Mouse (Mus musculus) common myeloid progenitor, adult 5-6 weeks (primary cell): Measurements from ENCODE around the gene Tnnt1. TPM values are rescaled to one million over a fixed set of nuclear protein-coding genes. Genes with fewer than 3 reads are reported as not detected.

Experiments used
- ATAC-seq: replicated peaks from 2 replicates; pipeline ENCODE4 v1.8.0; 2016; ENCODE audit warnings: low read depth, mild to moderate bottlenecking, moderate TSS enrichment, inconsistent platforms; ENCODE audit not compliant: poor library complexity, severe bottlenecking
- total RNA-seq: library from RNA; stranded (forward); fragments of 200-1000, 187-1606 nt; gene quantifications from 2 replicates; pipeline ENCODE4 v1.2.3, GENCODE M21; 2017

The Tnnt1 gene
- total RNA-seq, 1 experiment from 2014 or later: 6.6 TPM

GRCm38 (mm10) chr7:4523205-4524130 lies 7.3 kb upstream of the Tnnt1 start:
- no peak for ATAC-seq

GRCm38 (mm10) chr7:4522292-4522691 lies 6.1 kb upstream of the Tnnt1 start:
- ATAC-seq: no peak

GRCm38 (mm10) chr7:4521231-4522003 lies 5.2 kb upstream of the Tnnt1 start:
- no peak for ATAC-seq

GRCm38 (mm10) chr7:4518487-4518886 lies 2.3 kb upstream of the Tnnt1 start:
- no peak; the same call in 1 of the 2 replicates for ATAC-seq

GRCm38 (mm10) chr7:4515853-4516252 lies 329 bp downstream of the Tnnt1 start:
- ATAC-seq: no peak

GRCm38 (mm10) chr7:4513829-4514712 lies 2.1 kb downstream of the Tnnt1 start:
- no peak for ATAC-seq

- ATAC-seq: peak; percentile 38
Observed at GRCm38 (mm10) chr7:4513236-4513635, 2.9 kb downstream of the Tnnt1 start.

GRCm38 (mm10) chr7:4511489-4512224 lies 4.5 kb downstream of the Tnnt1 start:
- no peak for ATAC-seq

GRCm38 (mm10) chr7:4509863-4510608 lies 6.1 kb downstream of the Tnnt1 start:
- peak; percentile 77 for ATAC-seq

GRCm38 (mm10) chr7:4508739-4509116 lies 7.5 kb downstream of the Tnnt1 start:
- peak; percentile 48 for ATAC-seq

GRCm38 (mm10) chr7:4508062-4508738 lies 8.0 kb downstream of the Tnnt1 start:
- no peak for ATAC-seq

- no peak for ATAC-seq
Observed at GRCm38 (mm10) chr7:4507220-4507619, 9.0 kb downstream of the Tnnt1 start.

GRCm38 (mm10) chr7:4504646-4505435 lies 11.3 kb downstream of the Tnnt1 start:
- peak; percentile 26 for ATAC-seq

- ATAC-seq: peak; percentile 9; the same call in 1 of the 2 replicates
Observed at GRCm38 (mm10) chr7:4503858-4504257, 12.3 kb downstream of the Tnnt1 start.

GRCm38 (mm10) chr7:4503100-4503499 lies 13.1 kb downstream of the Tnnt1 start:
- ATAC-seq: no peak

GRCm38 (mm10) chr7:4502421-4503090 lies 13.6 kb downstream of the Tnnt1 start:
- no peak for ATAC-seq
